Mouse (Mus musculus): Measurements from ENCODE around the gene Mr1.

GRCm38 (mm10) chr1:155124397-155124796 is 22.2 kb downstream of the Mr1 start:
- TF ChIP-seq CTCF (IDR thresholded peaks at IDR 0.05; ENCODE audit: extremely low read depth, insufficient read depth, low read length) (no peak), POLR2A (IDR thresholded peaks at IDR 0.05; ENCODE audit: extremely low read depth, insufficient read depth, low read length) (no peak)

All from cortical plate, adult 2 months (tissue).